Mouse (Mus musculus): Measurements from ENCODE around the gene Sf3a1. TPM values are rescaled to one million over a fixed set of nuclear protein-coding genes. Genes with fewer than 3 reads are reported as not detected.

Sf3a1 gene
- polyA plus RNA-seq, 1 experiment from 2014 or later = 47.1 TPM

GRCm38 (mm10) chr11:4195597-4196031, 35.5 kb downstream of the Sf3a1 start:
- Histone ChIP-seq H3K36me3 (no peaks in the 10 kb centered on the region), H3K4me2 (replicated peaks) (no peak overlapping the region), H3K27me3 (replicated peaks) (no peaks in the 10 kb centered on the region), H3K4me1 (replicated peaks) (peaks cover 22% of the 10 kb centered on the region; the same call in 1 of the 2 replicates), H3K9ac (no peak overlapping the region), H3K9me3 (no peaks in the 10 kb centered on the region), H3K4me3 (replicated peaks) (no peak overlapping the region), H3K27ac (no peak overlapping the region)
- no peak for ATAC-seq
- WGBS = 80% methylated on average over 3 of the region's 3 CpGs

GRCm38 (mm10) chr11:4196636-4197035, 36.5 kb downstream of the Sf3a1 start:
- peak; percentile 80 for ATAC-seq
- Histone ChIP-seq H3K36me3 (no peaks in the 10 kb centered on the region), H3K4me2 (replicated peaks) (no peak overlapping the region), H3K9me3 (no peaks in the 10 kb centered on the region), H3K27ac (no peak overlapping the region), H3K4me3 (replicated peaks) (no peak overlapping the region), H3K4me1 (replicated peaks) (peaks cover 17% of the 10 kb centered on the region; the same call in 1 of the 2 replicates), H3K9ac (no peak overlapping the region), H3K27me3 (replicated peaks) (no peaks in the 10 kb centered on the region)
- WGBS = 37% methylated on average over 8 of the region's 8 CpGs

GRCm38 (mm10) chr11:4197691-4198090, 37.5 kb downstream of the Sf3a1 start:
- H3K27ac ChIP-seq = no peak overlapping the region
- H3K4me3 ChIP-seq (replicated peaks) = no peak overlapping the region
- ATAC-seq = no peak
- no peak overlapping the region for H3K4me2 ChIP-seq (replicated peaks)
- H3K9ac ChIP-seq = no peak overlapping the region
- no peaks in the 10 kb centered on the region for H3K27me3 ChIP-seq (replicated peaks)
- no peaks in the 10 kb centered on the region for H3K9me3 ChIP-seq
- no peaks in the 10 kb centered on the region for H3K36me3 ChIP-seq
- WGBS = 61% methylated on average over 1 of the region's 1 CpGs
- peaks cover 10% of the 10 kb centered on the region; the same call in 1 of the 2 replicates for H3K4me1 ChIP-seq (replicated peaks)

GRCm38 (mm10) chr11:4201981-4202700, 42.0 kb downstream of the Sf3a1 start:
- Histone ChIP-seq H3K27ac (no peak overlapping the region), H3K36me3 (no peaks in the 10 kb centered on the region)
- 60% methylated on average over 11 of the region's 11 CpGs for WGBS

GRCm38 (mm10) chr11:4202995-4203704, 43.0 kb downstream of the Sf3a1 start:
- Histone ChIP-seq H3K9me3 (no peaks in the 10 kb centered on the region), H3K36me3 (no peaks in the 10 kb centered on the region; the same call in 1 of the 2 replicates), H3K9ac (no peak overlapping the region), H3K4me2 (replicated peaks) (no peak overlapping the region), H3K27me3 (replicated peaks) (no peaks in the 10 kb centered on the region), H3K27ac (peak overlapping the region; percentile 71), H3K4me3 (replicated peaks) (no peak overlapping the region), H3K4me1 (replicated peaks) (peaks cover 6% of the 10 kb centered on the region; the same call in 1 of the 2 replicates)
- no peak for ATAC-seq
- 75% methylated on average over 12 of the region's 12 CpGs for WGBS

More at GRCm38 (mm10) chr11:4201981-4202700, 42.0 kb downstream of the Sf3a1 start:
- H3K9me3 ChIP-seq = no peaks in the 10 kb centered on the region
- ATAC-seq = no peak
- H3K4me3 ChIP-seq (replicated peaks) = no peak overlapping the region
- H3K4me2 ChIP-seq (replicated peaks) = no peak overlapping the region
- H3K9ac ChIP-seq = no peak overlapping the region
- peaks cover 10% of the 10 kb centered on the region; the same call in 1 of the 2 replicates for H3K4me1 ChIP-seq (replicated peaks)
- H3K27me3 ChIP-seq (replicated peaks) = no peaks in the 10 kb centered on the region

GRCm38 (mm10) chr11:4203705-4204074, 43.5 kb downstream of the Sf3a1 start:
- 40% methylated on average over 2 of the region's 2 CpGs for WGBS
- ATAC-seq = peak; percentile 91
- Histone ChIP-seq H3K27ac (peak overlapping the region; percentile 71), H3K9me3 (no peaks in the 10 kb centered on the region), H3K4me1 (replicated peaks) (peaks cover 6% of the 10 kb centered on the region; the same call in 1 of the 2 replicates), H3K4me3 (replicated peaks) (no peak overlapping the region), H3K27me3 (replicated peaks) (no peaks in the 10 kb centered on the region), H3K9ac (no peak overlapping the region), H3K36me3 (no peaks in the 10 kb centered on the region; the same call in 1 of the 2 replicates), H3K4me2 (replicated peaks) (no peak overlapping the region)

- 81% methylated on average over 5 of the region's 5 CpGs for WGBS
- Histone ChIP-seq H3K4me1 (replicated peaks) (peaks cover 6% of the 10 kb centered on the region; the same call in 1 of the 2 replicates), H3K4me3 (replicated peaks) (no peak overlapping the region), H3K36me3 (peaks cover 5% of the 10 kb centered on the region), H3K4me2 (replicated peaks) (no peak overlapping the region), H3K27ac (no peak overlapping the region), H3K27me3 (replicated peaks) (no peaks in the 10 kb centered on the region), H3K9ac (no peak overlapping the region), H3K9me3 (no peaks in the 10 kb centered on the region)
- ATAC-seq = no peak
These were observed 45.0 kb downstream of the Sf3a1 start for GRCm38 (mm10) chr11:4205097-4205655.

GRCm38 (mm10) chr11:4205951-4206350, 45.8 kb downstream of the Sf3a1 start:
- Histone ChIP-seq H3K27me3 (replicated peaks) (no peaks in the 10 kb centered on the region), H3K27ac (no peak overlapping the region), H3K4me2 (replicated peaks) (no peak overlapping the region), H3K9me3 (no peaks in the 10 kb centered on the region), H3K36me3 (peaks cover 5% of the 10 kb centered on the region), H3K4me3 (replicated peaks) (no peak overlapping the region), H3K4me1 (replicated peaks) (peaks cover 6% of the 10 kb centered on the region; the same call in 1 of the 2 replicates), H3K9ac (no peak overlapping the region)
- WGBS = 85% methylated on average over 7 of the region's 7 CpGs
- no peak for ATAC-seq

GRCm38 (mm10) chr11:4206563-4206962, 46.4 kb downstream of the Sf3a1 start:
- ATAC-seq = no peak
- H3K4me3 ChIP-seq (replicated peaks) = no peak overlapping the region
- H3K27me3 ChIP-seq (replicated peaks) = no peaks in the 10 kb centered on the region
- peaks cover 9% of the 10 kb centered on the region for H3K36me3 ChIP-seq
- no peaks in the 10 kb centered on the region for H3K9me3 ChIP-seq
- no peak overlapping the region for H3K4me2 ChIP-seq (replicated peaks)
- no peak overlapping the region for H3K9ac ChIP-seq
- WGBS = 62% methylated on average over 6 of the region's 6 CpGs
- peaks cover 6% of the 10 kb centered on the region; the same call in 1 of the 2 replicates for H3K4me1 ChIP-seq (replicated peaks)
- H3K27ac ChIP-seq = no peak overlapping the region

GRCm38 (mm10) chr11:4207655-4208054, 47.5 kb downstream of the Sf3a1 start:
- H3K9ac ChIP-seq = no peak overlapping the region
- 92% methylated on average over 9 of the region's 9 CpGs for WGBS
- H3K4me3 ChIP-seq (replicated peaks) = no peak overlapping the region
- no peaks in the 10 kb centered on the region for H3K27me3 ChIP-seq (replicated peaks)
- H3K4me1 ChIP-seq (replicated peaks) = peaks cover 6% of the 10 kb centered on the region; the same call in 1 of the 2 replicates
- H3K36me3 ChIP-seq = peaks cover 17% of the 10 kb centered on the region
- no peak overlapping the region for H3K4me2 ChIP-seq (replicated peaks)
- ATAC-seq = no peak
- no peaks in the 10 kb centered on the region for H3K9me3 ChIP-seq
- no peak overlapping the region for H3K27ac ChIP-seq

- H3K4me2 ChIP-seq (replicated peaks) = no peak overlapping the region
- no peak overlapping the region for H3K27ac ChIP-seq
- H3K9ac ChIP-seq = no peak overlapping the region
- 74% methylated on average over 5 of the region's 5 CpGs for WGBS
- no peaks in the 10 kb centered on the region for H3K27me3 ChIP-seq (replicated peaks)
- H3K4me1 ChIP-seq (replicated peaks) = no peaks in the 10 kb centered on the region
- no peak for ATAC-seq
- H3K4me3 ChIP-seq (replicated peaks) = no peak overlapping the region
- H3K9me3 ChIP-seq = no peaks in the 10 kb centered on the region
- H3K36me3 ChIP-seq = peaks cover 26% of the 10 kb centered on the region
These were observed 49.4 kb downstream of the Sf3a1 start for GRCm38 (mm10) chr11:4209556-4209955.

GRCm38 (mm10) chr11:4210786-4211185, 50.6 kb downstream of the Sf3a1 start:
- Histone ChIP-seq H3K4me3 (replicated peaks) (no peak overlapping the region), H3K9ac (no peak overlapping the region), H3K9me3 (no peaks in the 10 kb centered on the region), H3K27me3 (replicated peaks) (no peaks in the 10 kb centered on the region), H3K36me3 (peaks cover 32% of the 10 kb centered on the region), H3K4me1 (replicated peaks) (no peaks in the 10 kb centered on the region), H3K27ac (no peak overlapping the region), H3K4me2 (replicated peaks) (no peak overlapping the region)
- no peak for ATAC-seq
- WGBS = 48% methylated on average over 1 of the region's 1 CpGs
